Mouse (Mus musculus) mature B cell (primary cell): ENCODE data around the gene Klk1b16.
"Not testable (repeated sequence)": the region's sequence is repeated elsewhere in the genome, so short reads cannot be mapped to it uniquely, and the experiment has no call there.

Experiments
- in situ Hi-C: fragments of 300-500 bp; cut with MboI; formaldehyde crosslinking; loops from 2 replicates; pipeline ENCODE4 v1.14.3; 2019

Gene Klk1b16

GRCm38 (mm10) chr7:44136467-44136866 lies at the start of gene Klk1b16:
Klk1b16 (plus strand) TSS chr7:44136767.
- in situ Hi-C loops: no loop called here

GRCm38 (mm10) chr7:44096111-44096510 lies 40.5 kb upstream of the Klk1b16 start:
- in situ Hi-C loops: no loop called here

GRCm38 (mm10) chr7:44102028-44102427 lies 34.5 kb upstream of the Klk1b16 start, which contains the start of gene Klk1b21:
Klk1b21 (plus strand) TSS chr7:44102328.
- in situ Hi-C loops: not testable (repeated sequence)

GRCm38 (mm10) chr7:44112373-44112772 lies 24.2 kb upstream of the Klk1b16 start, which contains the start of gene Klk1b22:
Klk1b22 (plus strand) TSS chr7:44112673.
- in situ Hi-C loops: no loop called here

- in situ Hi-C loops: no loop called here
These were observed 13.1 kb upstream of the Klk1b16 start for GRCm38 (mm10) chr7:44123445-44123844.

- in situ Hi-C loops: no loop called here
These were observed 42.9 kb downstream of the Klk1b16 start for GRCm38 (mm10) chr7:44179299-44180045.

- in situ Hi-C loops: not testable (repeated sequence)
These were observed 49.9 kb downstream of the Klk1b16 start for GRCm38 (mm10) chr7:44186516-44186915.

- in situ Hi-C loops: not testable (repeated sequence)
These were observed 51.4 kb downstream of the Klk1b16 start, which contains the start of gene Klk1b24 for GRCm38 (mm10) chr7:44187936-44188335. Klk1b24 (plus strand) TSS chr7:44188236.
